Mouse (Mus musculus) CH12.LX (cell line): ENCODE measurements around the gene Klhl18. TPM values are rescaled to one million over a fixed set of nuclear protein-coding genes. Genes with fewer than 3 reads are reported as not detected.
"Not testable (repeated sequence)": the region's sequence is repeated elsewhere in the genome, so short reads cannot be mapped to it uniquely, and the experiment has no call there.

Experiments used
- DNase-seq: peaks from one replicate; pipeline ENCODE4 v3.0.0-alpha.2; 2013; ENCODE audit errors: extremely low read depth
- H3K27ac ChIP-seq: 2 replicates; pipeline ENCODE4 v1.5.1; 2012; ENCODE audit warnings: low read depth, mild to moderate bottlenecking, control low read depth, moderate library complexity; ENCODE audit not compliant: insufficient read depth
- H3K27me3 ChIP-seq: replicated peaks from 2 replicates; pipeline ENCODE3; 2012; ENCODE audit warnings: inconsistent platforms
- H3K36me3 ChIP-seq, 2 experiments: replicated peaks in 1 of 2; 2 replicates each; pipeline versions ENCODE3 to v1.6.1; 2012; ENCODE audit warnings: inconsistent platforms in 1 of 2, low read length in 1 of 2, mild to moderate bottlenecking in 1 of 2, mixed read lengths in 1 of 2, moderate library complexity in 1 of 2; ENCODE audit not compliant: control insufficient read depth in 1 of 2, insufficient read depth in 1 of 2
- H3K4me1 ChIP-seq, 2 experiments: 2 replicates each; pipeline ENCODE4 v1.6.1; 2012; ENCODE audit warnings: inconsistent platforms in 1 of 2, moderate library complexity in 1 of 2; ENCODE audit not compliant: insufficient read depth in 2 of 2, control insufficient read depth in 1 of 2
- H3K4me2 ChIP-seq: 2 replicates; pipeline ENCODE4 v1.6.1; 2012; ENCODE audit warnings: low read depth, mild to moderate bottlenecking, control low read depth; ENCODE audit not compliant: poor library complexity, insufficient read depth, severe bottlenecking
- H3K4me3 ChIP-seq, 3 experiments: fragments of 150-350 bp in 1 of 3; sonication (generic) in 1 of 3; replicated peaks in 1 of 3; 2 replicates each; pipeline versions ENCODE3 to v1.5.1; 2011 to 2012; ENCODE audit warnings: low read depth in 2 of 3, low read length in 2 of 3, mild to moderate bottlenecking in 2 of 3, moderate library complexity in 2 of 3, control low read depth in 1 of 3, improper control_type of control experiment in 1 of 3, inconsistent platforms in 1 of 3, mixed read lengths in 1 of 3; ENCODE audit not compliant: poor library complexity in 1 of 3
- H3K79me2 ChIP-seq: replicated peaks from 2 replicates; pipeline ENCODE4 v1.6.1; 2012; ENCODE audit warnings: mild to moderate bottlenecking, moderate library complexity; ENCODE audit not compliant: control insufficient read depth, poor library complexity, insufficient read depth, severe bottlenecking; ENCODE audit errors: extremely low read depth
- H3K9ac ChIP-seq: 2 replicates; pipeline ENCODE4 v1.6.1; 2012; ENCODE audit warnings: low read depth, mild to moderate bottlenecking, control low read depth, moderate library complexity; ENCODE audit not compliant: insufficient read depth
- H3K9me3 ChIP-seq: replicated peaks from 2 replicates; pipeline ENCODE3; 2012; ENCODE audit warnings: low read length, inconsistent platforms, mixed read lengths
- CTCF ChIP-seq, 2 experiments: IDR thresholded peaks in 1 of 2; conservative IDR thresholded peaks in 1 of 2; 2 replicates each; pipeline ENCODE4 v1.5.1; 2011 to 2012; ENCODE audit warnings: low read depth in 2 of 2, low read length in 2 of 2, improper control_type of control experiment in 1 of 2, inconsistent platforms in 1 of 2, mild to moderate bottlenecking in 1 of 2, moderate library complexity in 1 of 2
- E2F4 ChIP-seq: IDR thresholded peaks from 2 replicates; pipeline ENCODE4 v1.6.1; 2011; ENCODE audit warnings: low read depth, low read length, improper control_type of control experiment; ENCODE audit not compliant: insufficient replicate concordance
- ELF1 ChIP-seq: IDR thresholded peaks from 2 replicates; pipeline ENCODE4 v1.6.1; 2014; ENCODE audit warnings: low read depth, mild to moderate bottlenecking, inconsistent platforms, low read length, improper control_type of control experiment
- ETS1 ChIP-seq: conservative IDR thresholded peaks from 2 replicates; pipeline ENCODE4 v1.6.1; 2012; ENCODE audit warnings: low read depth, mild to moderate bottlenecking, inconsistent platforms, low read length, improper control_type of control experiment, moderate library complexity
- JUND ChIP-seq: conservative IDR thresholded peaks from 2 replicates; pipeline ENCODE4 v1.6.1; 2011; ENCODE audit warnings: low read depth, low read length, improper control_type of control experiment
- MAFK ChIP-seq: IDR thresholded peaks from 2 replicates; pipeline ENCODE4 v1.6.1; 2011; ENCODE audit warnings: low read length, improper control_type of control experiment; ENCODE audit not compliant: insufficient replicate concordance
- MEF2A ChIP-seq: IDR thresholded peaks from 2 replicates; pipeline ENCODE4 v1.6.1; 2014; ENCODE audit warnings: low read depth, mild to moderate bottlenecking, inconsistent platforms, low read length, improper control_type of control experiment, borderline replicate concordance
- MYC ChIP-seq: IDR thresholded peaks from 2 replicates; pipeline ENCODE4 v1.6.1; 2011; ENCODE audit warnings: low read depth, mild to moderate bottlenecking, improper control_type of control experiment, low read length
- TCF12 ChIP-seq: IDR thresholded peaks from 2 replicates; pipeline ENCODE4 v1.6.1; 2014; ENCODE audit warnings: low read depth, mild to moderate bottlenecking, inconsistent platforms, low read length, improper control_type of control experiment
- USF2 ChIP-seq: conservative IDR thresholded peaks from 2 replicates; pipeline ENCODE4 v1.6.1; 2011; ENCODE audit warnings: low read depth, low read length, improper control_type of control experiment
- dilution Hi-C: fragments of 300-500 bp; cut with MboI; formaldehyde crosslinking; loops from 2 replicates; pipeline ENCODE4 v1.14.3; 2020; ENCODE audit warnings: low sequenced_read_pairs; ENCODE audit not compliant: extremely low pct_unique_long_range_greater_than_20kb, extremely low pct_ligation_motif_present
- in situ Hi-C: fragments of 300-500 bp; cut with MboI; formaldehyde crosslinking; loops from 3 replicates; pipeline ENCODE4 v1.14.3; 2019; ENCODE audit warnings: low sequenced_read_pairs, low pct_ligation_motif_present, low pct_unique_long_range_greater_than_20kb, mixed read lengths
- polyA plus RNA-seq: library from polyadenylated mRNA; unstranded; fragments of >175 nt; gene quantifications from 2 replicates; pipeline ENCODE4 v1.2.1, GENCODE M21; 2012; ENCODE audit warnings: low read depth; ENCODE audit not compliant: insufficient read length
- total RNA-seq, 2 experiments: library from RNA; depleted of rRNA; stranded (reverse); fragments of 300-350 nt in 1 of 2; fragments of >200 nt in 1 of 2; gene quantifications; 2 replicates each; pipeline ENCODE4 v1.2.3; 2012 to 2014

The Klhl18 gene
- total and polyA plus RNA-seq, 3 experiments: 3.0 to 10.1 (median 4.8) TPM

- no peak for TF ChIP-seq JUND
- TF ChIP-seq ETS1: peak; percentile 21; the same call in 1 of the 2 replicates
- TF ChIP-seq USF2: 0 out of 2 replicates have a peak, but pooled peaks have one; percentile 21
- 0 out of 2 replicates have a peak, but pooled peaks have one; percentile 23 for TF ChIP-seq MEF2A
- no peak for TF ChIP-seq MAFK
Measured at GRCm38 (mm10) chr9:110408099-110408773, 68.3 kb downstream of the Klhl18 start, which contains the start of gene Ptpn23 (continued).

- in situ Hi-C loops (no loop called here), dilution Hi-C loops (no loop called here)
- TF ChIP-seq E2F4 (no peak), ELF1 (0 out of 2 replicates have a peak, but pooled peaks have one; percentile 6), ETS1 (peak; percentile 13; the same call in 1 of the 2 replicates), TCF12 (peak; percentile 22; the same call in 1 of the 2 replicates)
- H3K36me3 ChIP-seq: peaks cover 0 to 25% of the 10 kb centered on the region in 2 experiments
- peak overlapping the region; percentile 97 for H3K9ac ChIP-seq
- DNase-seq: peak; percentile 77
- peak overlapping the region; percentile 90 to 99 (median 96) for H3K4me3 ChIP-seq
- H3K27me3 ChIP-seq: no peaks in the 10 kb centered on the region
- H3K27ac ChIP-seq: peak overlapping the region; percentile 50
- peaks cover 6 to 47% of the 10 kb centered on the region in 2 experiments; a peak in 3 of 4 replicates for H3K4me1 ChIP-seq
- H3K9me3 ChIP-seq: no peaks in the 10 kb centered on the region
- H3K4me2 ChIP-seq: peak overlapping the region; percentile 78
- H3K79me2 ChIP-seq: peaks cover 31% of the 10 kb centered on the region
Measured at GRCm38 (mm10) chr9:110407311-110408098, 69.0 kb downstream of the Klhl18 start.

- dilution Hi-C loops: not testable (repeated sequence)
Measured at GRCm38 (mm10) chr9:110403240-110403639, 73.3 kb downstream of the Klhl18 start.

More at GRCm38 (mm10) chr9:110403240-110403639, 73.3 kb downstream of the Klhl18 start:
- TF ChIP-seq CTCF (conservative IDR thresholded peaks at IDR 0.05 in 1 of 2, IDR thresholded peaks at IDR 0.05 in 1 of 2; ENCODE audit: low read depth in 2 of 2, low read length in 2 of 2) (peak in 1 of 2 experiments; percentile 55; a peak in 2 of 4 replicates), MYC (peak; percentile 57; the same call in 1 of the 2 replicates)
- TF ChIP-seq, all 38 proteins: peak for 2; not testable (repeated sequence) for 36
- H3K4me2 ChIP-seq, H3K27ac ChIP-seq, H3K9me3 ChIP-seq, H3K27me3 ChIP-seq, H3K4me3 ChIP-seq, H3K9ac ChIP-seq, in situ Hi-C loops: not testable (repeated sequence)
- Histone ChIP-seq H3K79me2 (peaks cover 34% of the 10 kb centered on the region), H3K4me1 (peaks cover 4 to 48% of the 10 kb centered on the region in 2 experiments; a peak in 3 of 4 replicates), H3K36me3 (peaks cover 4 to 65% of the 10 kb centered on the region in 2 experiments)
- peak; percentile 33 for DNase-seq
